Mouse (Mus musculus) spleen, postnatal 14 days (tissue): ENCODE measurements around the gene Mturn.

Source experiments
- DNase-seq, 2 experiments: peaks; one replicate each; pipeline ENCODE4 v3.0.0; 2021 to 2022; ENCODE audit warnings: low spot score in 2 of 2

Gene Mturn

GRCm38 (mm10) chr6:54729451-54730105, 48.2 kb downstream of the Mturn start:
- no peak for DNase-seq

GRCm38 (mm10) chr6:54731726-54732125, 50.3 kb downstream of the Mturn start:
- no peak for DNase-seq

- DNase-seq: no peak
These were observed 51.3 kb downstream of the Mturn start for GRCm38 (mm10) chr6:54732721-54733120.

- DNase-seq: no peak
These were observed 54.7 kb downstream of the Mturn start for GRCm38 (mm10) chr6:54736126-54736525.

GRCm38 (mm10) chr6:54737255-54737654, 55.8 kb downstream of the Mturn start:
- DNase-seq: no peak

GRCm38 (mm10) chr6:54737684-54738083, 56.3 kb downstream of the Mturn start:
- DNase-seq: no peak

- DNase-seq: no peak
These were observed 67.6 kb downstream of the Mturn start for GRCm38 (mm10) chr6:54749056-54749455.

GRCm38 (mm10) chr6:54751621-54752020, 70.2 kb downstream of the Mturn start:
- no peak for DNase-seq

GRCm38 (mm10) chr6:54752076-54752475, 70.7 kb downstream of the Mturn start:
- DNase-seq: no peak
